ENCODE assay signal across 15 mouse cellular contexts in the genomic region with DNA sequence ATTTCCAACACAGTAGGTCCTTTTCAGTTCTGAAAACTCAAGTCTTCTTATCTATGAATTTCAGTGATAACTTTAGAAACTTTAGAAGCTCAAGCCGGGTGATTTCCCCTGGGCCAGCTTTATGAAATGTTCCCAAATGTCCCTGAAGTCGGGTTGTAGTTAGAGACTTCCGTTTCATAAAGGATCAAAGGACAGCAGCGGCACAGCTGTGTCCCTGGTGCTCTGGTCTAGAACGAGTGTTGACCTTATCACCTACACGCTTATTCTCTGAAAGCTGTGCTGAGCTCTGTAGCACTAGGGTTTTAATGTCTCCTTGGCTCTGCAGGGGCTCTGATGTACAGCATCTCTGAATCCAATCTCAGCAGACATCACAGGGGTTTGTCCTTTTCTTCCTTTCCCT.
"Had no signal": no experiment of that assay in that cellular context is flagged by ENCODE, and none has a peak within 500 bp of the region (broad histone marks: within the 10 kb centered on the region; RNA-seq: fewer than 3 reads in every experiment).

No protein-coding gene starts in this region.

- H3K9ac ChIP-seq: intestine, embryonic 15.5 days; kidney, embryonic 15.5 days; limb, embryonic 13.5 days; liver, embryonic 12.5 days; midbrain, embryonic 15.5 days; stomach, embryonic 15.5 days had no signal

- ATAC-seq: intestine, embryonic 15.5 days; liver, embryonic 12.5 days; midbrain, embryonic 15.5 days had no signal

- H3K9me3 ChIP-seq: intestine, embryonic 15.5 days; kidney, embryonic 15.5 days; limb, embryonic 13.5 days; liver, embryonic 12.5 days; megakaryocyte, embryonic 14.5 days; midbrain, embryonic 15.5 days; stomach, embryonic 15.5 days had no signal

- H3K4me2 ChIP-seq: intestine, embryonic 15.5 days; kidney, embryonic 15.5 days; limb, embryonic 13.5 days; liver, embryonic 12.5 days; midbrain, embryonic 11.5 days; midbrain, embryonic 15.5 days; stomach, embryonic 15.5 days had no signal

- H3K4me3 ChIP-seq: intestine, embryonic 15.5 days; kidney, embryonic 15.5 days; left cerebral cortex, adult 2 months; limb, embryonic 13.5 days; liver, embryonic 12.5 days; megakaryocyte, embryonic 14.5 days; midbrain, embryonic 15.5 days; stomach, embryonic 15.5 days had no signal

- H3K4me1 ChIP-seq: liver, embryonic 12.5 days; megakaryocyte, embryonic 14.5 days; midbrain, embryonic 15.5 days had no signal

- DNase-seq: kidney, adult 2 months; kidney, postnatal 36 days; right cerebral cortex, postnatal 14 days; thymus, adult 2 months; thymus, postnatal 25 days had no signal

- H3K27me3 ChIP-seq: intestine, embryonic 15.5 days; kidney, embryonic 15.5 days; limb, embryonic 13.5 days; liver, embryonic 12.5 days; megakaryocyte, embryonic 14.5 days; midbrain, embryonic 15.5 days; stomach, embryonic 15.5 days had no signal

- H3K27ac ChIP-seq: intestine, embryonic 15.5 days; kidney, embryonic 15.5 days; limb, embryonic 13.5 days; liver, embryonic 12.5 days; macrophage; midbrain, embryonic 15.5 days; stomach, embryonic 15.5 days had no signal
